Mouse (Mus musculus) hindbrain, postnatal 0 days (tissue): Measurements from ENCODE around the gene Tgm1. TPM values are rescaled to one million over a fixed set of nuclear protein-coding genes. Genes with fewer than 3 reads are reported as not detected.

Experiments
- ATAC-seq: fragments of 200-750 bp; cut with Nextera tagmentation; 2 replicates; pipeline ENCODE4 v1.8.0; 2017; ENCODE audit warnings: mild to moderate bottlenecking, moderate TSS enrichment, moderate library complexity
- DNase-seq: peaks from one replicate; pipeline ENCODE4 v3.0.0-alpha.2; 2015; ENCODE audit warnings: low spot score
- H3K27ac ChIP-seq: fragments of 300-500 bp; sonication (generic); 2 replicates; pipeline ENCODE4 v1.5.1; 2014; ENCODE audit warnings: mild to moderate bottlenecking
- H3K27me3 ChIP-seq: fragments of 300-500 bp; sonication (generic); 2 replicates; pipeline ENCODE4 v1.6.1; 2014; ENCODE audit warnings: low read length, mixed read lengths; ENCODE audit not compliant: insufficient read depth
- H3K36me3 ChIP-seq: fragments of 300-500 bp; sonication (generic); 2 replicates; pipeline ENCODE4 v1.6.1; 2014; ENCODE audit warnings: low read length, mixed read lengths; ENCODE audit not compliant: insufficient read depth
- H3K4me1 ChIP-seq: fragments of 300-500 bp; sonication (generic); 2 replicates; pipeline ENCODE4 v1.6.1; 2014; ENCODE audit warnings: antibody characterized with exemption, low read length, mixed read lengths; ENCODE audit not compliant: insufficient read depth
- H3K4me2 ChIP-seq: fragments of 300-500 bp; sonication (generic); 2 replicates; pipeline ENCODE4 v1.6.1; 2014; ENCODE audit warnings: low read depth, mild to moderate bottlenecking, low read length, moderate library complexity, mixed read lengths
- H3K4me3 ChIP-seq: fragments of 300-500 bp; sonication (generic); 2 replicates; pipeline ENCODE4 v1.5.1; 2014; ENCODE audit warnings: low read length
- H3K9ac ChIP-seq: fragments of 300-500 bp; sonication (generic); replicated peaks from 2 replicates; pipeline ENCODE4 v1.6.1; 2014; ENCODE audit warnings: mild to moderate bottlenecking, low read length, moderate library complexity, mixed read lengths
- H3K9me3 ChIP-seq: fragments of 300-500 bp; sonication (generic); 2 replicates; pipeline ENCODE4 v1.6.1; 2016; ENCODE audit warnings: low read length, mixed read lengths
- CTCF ChIP-seq: IDR thresholded peaks from 2 replicates; pipeline ENCODE4 v1.5.1; 2016; ENCODE audit warnings: antibody characterized with exemption, control low read depth, low read depth
- WGBS: fragments of 180-500 bp; shearing (Covaris S2); extraction: QIAGEN DNeasy Blood & Tissue Kit; methylation state at CpG from one replicate; pipeline ENCODE4 v1.1.7; 2014; 5-methylcytosine and 5-hydroxymethylcytosine counted together
- polyA plus RNA-seq: library from polyadenylated mRNA; unstranded; fragments of >200 nt; fragmentation: Nextera tagmentation; extraction: Ambion mirVana; gene quantifications from 2 replicates; pipeline ENCODE4 v1.2.1, GENCODE M21; 2015
- total RNA-seq: library from RNA; depleted of rRNA; stranded (reverse); fragments of >200 nt; gene quantifications from 2 replicates; pipeline ENCODE4 v1.2.3, GENCODE M21; 2014

Tgm1 gene
- total and polyA plus RNA-seq, 2 experiments from 2014 or later: 0.10 to 0.16 TPM

DNA sequence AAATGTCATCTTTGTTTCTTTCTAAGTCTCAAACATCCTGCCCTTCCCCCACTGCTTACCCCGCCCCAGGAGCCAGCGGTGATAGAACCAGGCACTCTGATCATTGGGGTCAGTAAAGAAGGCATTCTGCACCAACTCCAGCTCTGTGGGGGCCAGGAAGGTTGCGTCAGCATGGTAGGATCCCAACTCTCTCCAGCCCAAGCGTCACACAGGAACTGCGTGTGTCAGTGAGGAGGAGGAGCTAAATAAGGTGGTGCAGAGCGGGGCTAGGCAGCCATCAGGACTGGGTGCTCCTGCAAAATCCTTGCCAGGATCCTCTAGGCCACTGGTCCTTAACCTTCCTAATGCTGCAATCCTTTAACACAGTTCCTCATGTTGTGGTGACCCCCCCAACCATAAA lies 6.0 kb upstream of the Tgm1 start:
- Histone ChIP-seq H3K9me3 (no peaks in the 10 kb centered on the region), H3K4me2 (no peak overlapping the region), H3K27ac (no peak overlapping the region), H3K9ac (no peak overlapping the region), H3K27me3 (no peaks in the 10 kb centered on the region), H3K4me1 (0 out of 2 replicates have a peak, but pooled peaks cover 4% of the 10 kb centered on the region), H3K36me3 (0 out of 2 replicates have a peak, but pooled peaks cover 3% of the 10 kb centered on the region), H3K4me3 (no peak overlapping the region)
- WGBS: 88% methylated on average over 6 of the region's 6 CpGs
- ATAC-seq (no peak), DNase-seq (no peak)
- no peak for TF ChIP-seq CTCF

- WGBS: 83% methylated on average over 8 of the region's 8 CpGs
- ATAC-seq (no peak), DNase-seq (no peak)
- Histone ChIP-seq H3K27ac (no peak overlapping the region), H3K27me3 (0 out of 2 replicates have a peak, but pooled peaks cover 5% of the 10 kb centered on the region), H3K9ac (no peak overlapping the region), H3K36me3 (0 out of 2 replicates have a peak, but pooled peaks cover 3% of the 10 kb centered on the region), H3K4me3 (no peak overlapping the region), H3K4me2 (no peak overlapping the region), H3K9me3 (no peaks in the 10 kb centered on the region), H3K4me1 (peaks cover 4% of the 10 kb centered on the region; the same call in 1 of the 2 replicates)
- no peak for TF ChIP-seq CTCF
Observed at GRCm38 (mm10) chr14:55716884-55717283, 3.2 kb upstream of the Tgm1 start.

DNA sequence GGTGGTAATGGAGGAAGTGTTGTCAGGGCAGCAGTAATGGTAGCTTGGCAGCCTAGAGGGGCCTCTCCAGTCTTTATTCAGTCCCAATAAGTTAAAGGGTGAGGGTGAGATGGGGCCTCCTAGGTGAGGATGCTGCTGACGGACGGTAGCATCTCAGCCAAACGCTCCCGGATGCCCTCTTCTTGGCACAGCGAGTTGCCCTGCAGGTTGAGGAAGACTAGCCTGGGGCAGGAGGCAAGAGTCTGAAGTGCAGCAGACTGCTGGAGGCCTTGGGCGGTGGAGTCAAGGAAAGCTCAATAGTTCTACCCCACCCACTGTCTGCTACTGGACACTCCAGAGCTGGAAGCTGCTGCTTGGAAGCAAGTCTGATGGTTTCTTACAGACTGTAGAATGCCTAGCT lies 2.5 kb upstream of the Tgm1 start:
- H3K4me1 ChIP-seq: peaks cover 1% of the 10 kb centered on the region; the same call in 1 of the 2 replicates
- H3K27me3 ChIP-seq: 0 out of 2 replicates have a peak, but pooled peaks cover 5% of the 10 kb centered on the region
- 0 out of 2 replicates have a peak, but pooled peaks cover 3% of the 10 kb centered on the region for H3K36me3 ChIP-seq
- H3K9me3 ChIP-seq: no peaks in the 10 kb centered on the region
- WGBS: 93% methylated on average over 6 of the region's 6 CpGs
- H3K4me2 ChIP-seq: no peak overlapping the region
- TF ChIP-seq CTCF: no peak
- H3K9ac ChIP-seq: no peak overlapping the region
- DNase-seq: no peak
- no peak overlapping the region for H3K27ac ChIP-seq
- no peak for ATAC-seq
- H3K4me3 ChIP-seq: no peak overlapping the region

DNA sequence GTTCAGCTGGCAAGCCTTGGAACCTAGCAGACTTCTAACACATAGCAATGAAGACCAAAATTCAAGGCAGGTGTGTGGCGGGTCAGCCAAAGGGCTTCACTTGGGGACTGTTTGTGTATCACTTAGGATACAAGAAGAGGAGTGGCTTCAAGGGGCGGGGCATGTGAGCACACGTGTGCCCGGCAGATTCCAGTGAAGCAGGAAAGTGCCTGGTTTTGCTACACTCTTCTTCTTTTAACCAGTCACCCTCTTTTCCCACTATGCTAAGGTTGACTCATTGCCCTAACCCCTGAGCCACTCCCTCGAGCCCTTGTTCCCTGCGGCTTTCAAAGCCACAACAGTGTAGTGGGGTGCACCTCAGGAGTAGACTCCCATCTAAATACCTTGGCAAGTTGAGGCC lies 1.2 kb upstream of the Tgm1 start:
- Histone ChIP-seq H3K9me3 (no peaks in the 10 kb centered on the region), H3K27ac (no peak overlapping the region), H3K9ac (no peak overlapping the region), H3K4me2 (no peak overlapping the region), H3K36me3 (0 out of 2 replicates have a peak, but pooled peaks cover 3% of the 10 kb centered on the region), H3K27me3 (0 out of 2 replicates have a peak, but pooled peaks cover 5% of the 10 kb centered on the region), H3K4me3 (no peak overlapping the region), H3K4me1 (no peaks in the 10 kb centered on the region; the same call in 1 of the 2 replicates)
- DNase-seq (no peak), ATAC-seq (no peak)
- no peak for TF ChIP-seq CTCF
- WGBS: 47% methylated on average over 6 of the region's 6 CpGs

DNA sequence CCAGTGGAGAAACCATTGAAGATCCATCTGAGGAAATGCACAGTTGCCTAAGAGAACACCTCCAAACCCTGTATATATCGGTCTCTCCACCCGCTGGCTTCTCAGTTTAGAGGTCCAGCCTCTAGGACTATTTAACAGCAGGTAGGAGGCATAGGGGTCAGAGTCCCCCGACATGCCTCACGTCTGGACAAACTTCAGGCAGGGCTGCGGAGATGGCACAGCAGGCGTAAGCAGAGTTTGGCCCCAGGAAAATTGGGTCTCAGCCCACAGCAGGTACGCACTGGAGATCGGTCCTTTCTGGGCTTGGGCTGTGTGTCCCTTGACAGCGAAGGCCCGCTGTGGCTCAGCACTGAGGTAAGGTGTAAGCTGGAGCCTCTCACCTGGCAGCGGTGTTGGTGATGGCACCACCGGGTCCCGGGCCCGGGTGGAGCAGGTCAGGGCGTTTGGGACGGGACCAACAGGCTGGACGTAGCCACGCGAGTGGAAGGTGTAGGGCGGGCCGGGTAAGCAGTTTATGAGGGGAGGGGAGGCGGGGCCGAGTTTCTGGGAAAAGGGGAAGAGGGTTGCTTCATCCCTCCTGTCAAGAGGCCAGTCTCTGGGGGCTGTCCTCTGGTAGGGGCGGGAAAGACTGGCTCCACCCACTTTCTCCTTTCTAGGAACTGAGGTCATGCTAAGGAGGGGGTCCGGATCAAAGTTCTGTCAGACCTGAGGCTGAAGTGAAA lies 558 bp downstream of the Tgm1 start:
- Histone ChIP-seq H3K9me3 (no peaks in the 10 kb centered on the region), H3K27ac (no peak overlapping the region), H3K4me2 (no peak overlapping the region), H3K36me3 (no peaks in the 10 kb centered on the region), H3K4me1 (no peaks in the 10 kb centered on the region; the same call in 1 of the 2 replicates), H3K27me3 (0 out of 2 replicates have a peak, but pooled peaks cover 5% of the 10 kb centered on the region), H3K9ac (no peak overlapping the region), H3K4me3 (no peak overlapping the region)
- WGBS: 15% methylated on average over 25 of the region's 25 CpGs
- ATAC-seq (no peak), DNase-seq (no peak)
- TF ChIP-seq CTCF: no peak

DNA sequence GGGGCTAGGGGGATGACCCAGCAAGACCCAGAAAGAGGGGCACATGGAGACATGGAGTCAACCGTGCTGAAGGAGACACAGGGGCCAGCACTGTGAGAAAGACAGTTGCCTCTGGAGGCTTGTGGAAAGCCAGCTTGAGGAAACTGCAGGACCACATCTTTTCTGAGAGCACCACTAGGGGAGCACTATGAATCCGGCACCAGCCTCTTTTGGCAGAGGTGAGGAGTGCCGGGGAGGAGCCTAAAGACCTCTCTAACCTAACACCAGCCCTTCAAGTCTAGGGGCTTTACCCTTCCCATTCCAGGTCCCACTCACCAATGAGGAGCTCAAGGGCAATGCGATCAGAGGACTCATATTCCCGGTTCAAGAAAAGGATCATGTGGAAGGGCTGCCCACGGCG lies 1.9 kb downstream of the Tgm1 start:
- H3K27ac ChIP-seq: no peak overlapping the region
- ATAC-seq: no peak
- 85% methylated on average over 7 of the region's 7 CpGs for WGBS
- H3K4me2 ChIP-seq: no peak overlapping the region
- no peaks in the 10 kb centered on the region; the same call in 1 of the 2 replicates for H3K4me1 ChIP-seq
- H3K36me3 ChIP-seq: no peaks in the 10 kb centered on the region
- H3K9me3 ChIP-seq: no peaks in the 10 kb centered on the region
- TF ChIP-seq CTCF: no peak
- H3K4me3 ChIP-seq: no peak overlapping the region
- 0 out of 2 replicates have a peak, but pooled peaks cover 5% of the 10 kb centered on the region for H3K27me3 ChIP-seq
- DNase-seq: no peak
- no peak overlapping the region for H3K9ac ChIP-seq

DNA sequence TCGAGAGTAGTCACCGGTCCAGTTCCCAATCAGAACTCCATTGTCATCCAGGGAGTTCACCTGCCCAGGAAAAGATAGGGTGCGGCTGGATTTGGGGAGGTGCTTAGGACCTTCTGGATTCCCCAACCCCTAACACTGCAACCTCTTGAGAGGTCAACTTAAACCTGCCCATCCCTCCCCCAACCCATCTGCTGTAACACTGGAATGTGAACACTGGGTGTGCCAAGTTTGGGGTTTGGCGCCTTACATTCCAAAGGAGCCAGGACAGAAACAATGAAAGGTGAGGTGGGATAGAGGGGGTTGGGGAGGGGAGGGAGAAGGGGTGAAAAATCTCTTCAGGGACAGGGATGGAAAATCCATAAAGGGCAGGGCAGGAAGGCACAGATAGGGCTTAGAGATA lies 4.2 kb downstream of the Tgm1 start:
- Histone ChIP-seq H3K4me2 (no peak overlapping the region), H3K9me3 (no peaks in the 10 kb centered on the region), H3K4me1 (no peaks in the 10 kb centered on the region; the same call in 1 of the 2 replicates), H3K9ac (no peak overlapping the region), H3K27ac (no peak overlapping the region), H3K27me3 (0 out of 2 replicates have a peak, but pooled peaks cover 5% of the 10 kb centered on the region), H3K4me3 (no peak overlapping the region), H3K36me3 (no peaks in the 10 kb centered on the region)
- DNase-seq: no peak
- WGBS: 91% methylated on average over 4 of the region's 4 CpGs
- no peak for ATAC-seq
- no peak for TF ChIP-seq CTCF
